Mouse (Mus musculus) lung, postnatal 0 days (tissue): ENCODE data around the gene Trim34a.

Experiments used
- CTCF ChIP-seq: IDR thresholded peaks from 2 replicates; pipeline ENCODE4 v1.5.1; 2016; ENCODE audit warnings: antibody characterized with exemption, mild to moderate bottlenecking
- EP300 ChIP-seq: IDR thresholded peaks from 2 replicates; pipeline ENCODE4 v1.6.1; 2016; ENCODE audit warnings: antibody characterized with exemption, mild to moderate bottlenecking, control low read depth

- no peak for TF ChIP-seq CTCF
- no peak for TF ChIP-seq EP300
Measured at GRCm38 (mm10) chr7:104290641-104291040, 46.4 kb downstream of the Trim34a start.
